Mouse (Mus musculus): ENCODE data around the gene Ess2. TPM values are rescaled to one million over a fixed set of nuclear protein-coding genes. Genes with fewer than 3 reads are reported as not detected.

Gene Ess2
- polyA plus RNA-seq, 1 experiment from 2014 or later: 29.8 TPM

DNA sequence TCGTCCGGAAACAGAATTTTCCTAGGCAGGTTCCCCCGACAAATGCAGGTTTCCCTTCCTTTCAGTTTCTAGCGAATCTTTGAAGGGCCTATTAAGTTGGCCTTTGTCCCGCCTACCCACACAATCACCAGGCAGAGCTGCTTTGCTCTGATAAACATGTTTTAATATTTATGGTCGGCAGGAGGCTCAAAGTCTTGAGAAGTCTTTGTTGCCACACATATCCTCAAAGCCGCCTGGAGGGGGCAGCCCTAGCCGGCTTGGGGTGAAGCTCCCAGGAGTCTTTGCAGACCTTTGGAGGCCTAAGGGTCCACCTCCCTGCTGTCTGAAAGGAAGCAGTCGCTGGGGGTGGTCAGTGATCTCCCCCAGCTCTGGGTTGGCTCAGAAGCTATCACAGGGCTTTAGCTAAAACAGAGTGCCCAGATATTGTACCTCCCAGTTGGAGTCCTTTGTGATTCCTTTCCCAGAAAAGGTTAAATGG is 17.5 kb upstream of the Ess2 start:
- peak overlapping the region; percentile 68 for H3K9ac ChIP-seq (ENCODE audit: low read depth, low read length)
- 2% methylated on average over 9 of the region's 9 CpGs for WGBS (ENCODE audit: insufficient replicate concordance)
- H3K36me3 ChIP-seq (ENCODE audit: control insufficient read depth, insufficient read depth, low read length): peaks cover 2% of the 10 kb centered on the region; the same call in 1 of the 2 replicates
- peak; percentile 47; the same call in 1 of the 2 replicates for ATAC-seq (replicated peaks; ENCODE audit: insufficient number of reproducible peaks, low FRiP score, low TSS enrichment)
- H3K4me3 ChIP-seq (ENCODE audit: low read depth, low read length): peak overlapping the region; percentile 65
- H3K27ac ChIP-seq (ENCODE audit: low read depth, low read length): peak overlapping the region; percentile 74
- H3K4me2 ChIP-seq: peak overlapping the region; percentile 92
- H3K4me1 ChIP-seq (ENCODE audit: control insufficient read depth, insufficient read depth, low read length): peaks cover 6% of the 10 kb centered on the region
- no peaks in the 10 kb centered on the region for H3K9me3 ChIP-seq (replicated peaks; ENCODE audit: control insufficient read depth, low read length)
- no peaks in the 10 kb centered on the region for H3K27me3 ChIP-seq (ENCODE audit: control insufficient read depth, insufficient read depth, low read length)

DNA sequence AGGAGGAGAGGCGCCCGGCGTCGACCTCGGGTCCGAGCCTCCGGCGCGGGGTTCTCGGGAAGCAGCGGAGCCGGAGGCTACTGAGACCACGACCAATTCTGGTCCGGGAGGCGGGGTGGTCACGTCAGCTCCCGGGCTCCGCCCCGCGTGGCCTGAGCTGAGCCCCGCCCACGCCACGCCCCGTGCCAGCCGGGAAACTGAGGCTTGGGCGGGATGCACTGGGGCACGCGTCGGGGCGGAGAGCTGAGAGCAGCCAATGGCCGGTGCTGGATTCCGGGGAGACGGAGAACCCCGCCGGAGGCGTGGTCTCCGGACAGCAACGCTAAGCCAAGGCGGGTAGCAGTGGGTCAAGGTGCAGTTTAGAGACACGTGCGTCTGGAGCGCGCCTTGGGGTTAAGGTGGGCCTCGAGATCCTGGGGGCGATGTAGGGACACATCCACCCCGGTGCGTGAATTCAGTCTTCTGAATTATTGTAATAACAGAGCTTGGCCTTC is 17.0 kb upstream of the Ess2 start, which contains the start of gene Slc25a1:
TSS of gene Slc25a1 (minus strand) at position 133 of the 494 bp plus-strand sequence.
- peak within 1 kb of the TSS; percentile 65 for H3K4me3 ChIP-seq (ENCODE audit: low read depth, low read length)
- peaks cover 2% of the 10 kb centered on the region; the same call in 1 of the 2 replicates for H3K36me3 ChIP-seq (ENCODE audit: control insufficient read depth, insufficient read depth, low read length)
- WGBS (ENCODE audit: insufficient replicate concordance): 0% methylated on average over 46 of the region's 47 CpGs
- H3K4me2 ChIP-seq: peak within 1 kb of the TSS; percentile 92
- H3K9ac ChIP-seq (ENCODE audit: low read depth, low read length): peak within 1 kb of the TSS; percentile 68
- peak within 1 kb of the TSS; percentile 74 for H3K27ac ChIP-seq (ENCODE audit: low read depth, low read length)
- ATAC-seq (replicated peaks; ENCODE audit: insufficient number of reproducible peaks, low FRiP score, low TSS enrichment): peak; percentile 82
- H3K27me3 ChIP-seq (ENCODE audit: control insufficient read depth, insufficient read depth, low read length): no peaks in the 10 kb centered on the region
- H3K9me3 ChIP-seq (replicated peaks; ENCODE audit: control insufficient read depth, low read length): no peaks in the 10 kb centered on the region
- peaks cover 6% of the 10 kb centered on the region for H3K4me1 ChIP-seq (ENCODE audit: control insufficient read depth, insufficient read depth, low read length)

DNA sequence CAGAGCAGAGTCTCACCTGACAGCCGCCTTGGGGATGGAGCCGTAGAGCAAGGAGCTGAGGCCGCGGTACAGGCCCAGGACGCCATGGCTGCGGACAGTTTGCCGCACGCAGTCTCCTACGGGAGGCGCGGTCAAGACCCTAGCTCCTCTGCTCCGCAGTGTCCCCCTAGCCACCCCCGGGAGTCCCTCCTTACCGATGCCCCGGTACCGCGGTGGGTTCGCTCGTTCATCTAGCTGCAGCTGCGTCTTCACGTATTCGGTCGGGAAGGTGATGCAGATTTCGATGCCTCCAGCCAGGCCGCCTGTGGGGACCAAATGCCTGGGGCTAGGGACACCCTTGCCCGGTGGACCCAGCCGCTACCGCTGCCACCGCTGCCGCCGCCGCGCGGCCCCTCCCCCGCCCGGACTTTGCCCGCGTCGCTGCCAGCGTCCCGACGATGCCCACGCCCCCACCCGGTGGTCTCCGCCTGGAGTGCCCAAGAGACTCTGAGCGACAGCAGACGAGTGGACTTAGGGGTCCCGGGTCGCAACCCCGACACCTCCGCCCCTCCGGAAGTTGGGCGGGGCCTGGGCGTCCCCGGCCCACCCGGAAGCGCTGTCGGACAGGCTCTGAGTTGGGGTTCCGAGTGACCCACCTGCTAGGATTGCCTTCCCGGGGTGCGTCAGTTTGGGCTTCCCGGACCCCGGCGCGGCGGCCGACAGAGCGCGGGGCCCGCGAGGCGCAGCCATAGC is 16.4 kb upstream of the Ess2 start:
- no peaks in the 10 kb centered on the region for H3K27me3 ChIP-seq (ENCODE audit: control insufficient read depth, insufficient read depth, low read length)
- H3K4me2 ChIP-seq: peak overlapping the region; percentile 92
- no peaks in the 10 kb centered on the region for H3K9me3 ChIP-seq (replicated peaks; ENCODE audit: control insufficient read depth, low read length)
- H3K4me3 ChIP-seq (ENCODE audit: low read depth, low read length): peak overlapping the region; percentile 65
- H3K9ac ChIP-seq (ENCODE audit: low read depth, low read length): peak overlapping the region; percentile 68
- H3K27ac ChIP-seq (ENCODE audit: low read depth, low read length): peak overlapping the region; percentile 74
- H3K4me1 ChIP-seq (ENCODE audit: control insufficient read depth, insufficient read depth, low read length): peaks cover 10% of the 10 kb centered on the region
- peaks cover 2% of the 10 kb centered on the region; the same call in 1 of the 2 replicates for H3K36me3 ChIP-seq (ENCODE audit: control insufficient read depth, insufficient read depth, low read length)
- under 1% methylated on average over 65 of the region's 72 CpGs for WGBS (ENCODE audit: insufficient replicate concordance)
- ATAC-seq (replicated peaks; ENCODE audit: insufficient number of reproducible peaks, low FRiP score, low TSS enrichment): peak; percentile 15

DNA sequence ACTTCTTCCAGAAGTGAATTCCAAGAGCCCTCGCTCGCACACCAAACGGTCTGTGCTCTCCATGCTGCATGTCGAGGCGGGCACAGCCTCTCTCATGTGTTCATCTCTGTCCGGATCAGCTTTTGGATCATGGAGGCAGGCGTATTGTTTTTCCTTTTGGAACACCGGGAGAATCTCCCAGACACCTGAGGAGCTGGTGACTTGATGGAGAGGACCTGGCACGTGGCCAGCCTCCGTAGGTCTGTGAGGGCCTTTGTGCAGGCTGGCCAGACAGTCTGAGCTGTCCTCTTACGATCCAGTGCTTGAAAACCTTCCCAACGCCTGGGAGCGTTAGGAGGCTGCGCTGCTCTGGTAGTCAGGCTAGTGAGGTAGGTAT is 11.0 kb upstream of the Ess2 start:
- Histone ChIP-seq H3K4me3 (ENCODE audit: low read depth, low read length) (peak overlapping the region; percentile 75), H3K36me3 (ENCODE audit: control insufficient read depth, insufficient read depth, low read length) (peaks cover 2% of the 10 kb centered on the region; the same call in 1 of the 2 replicates), H3K27ac (ENCODE audit: low read depth, low read length) (peak overlapping the region; percentile 65), H3K9me3 (replicated peaks; ENCODE audit: control insufficient read depth, low read length) (no peaks in the 10 kb centered on the region), H3K27me3 (ENCODE audit: control insufficient read depth, insufficient read depth, low read length) (peaks cover 26% of the 10 kb centered on the region), H3K4me2 (peak overlapping the region; percentile 78), H3K4me1 (ENCODE audit: control insufficient read depth, insufficient read depth, low read length) (peaks cover 19% of the 10 kb centered on the region), H3K9ac (ENCODE audit: low read depth, low read length) (peak overlapping the region; percentile 90)
- 0 out of 2 replicates have a peak, but pooled peaks have one; percentile 5 for ATAC-seq (replicated peaks; ENCODE audit: insufficient number of reproducible peaks, low FRiP score, low TSS enrichment)
- under 1% methylated on average over 14 of the region's 14 CpGs for WGBS (ENCODE audit: insufficient replicate concordance)

DNA sequence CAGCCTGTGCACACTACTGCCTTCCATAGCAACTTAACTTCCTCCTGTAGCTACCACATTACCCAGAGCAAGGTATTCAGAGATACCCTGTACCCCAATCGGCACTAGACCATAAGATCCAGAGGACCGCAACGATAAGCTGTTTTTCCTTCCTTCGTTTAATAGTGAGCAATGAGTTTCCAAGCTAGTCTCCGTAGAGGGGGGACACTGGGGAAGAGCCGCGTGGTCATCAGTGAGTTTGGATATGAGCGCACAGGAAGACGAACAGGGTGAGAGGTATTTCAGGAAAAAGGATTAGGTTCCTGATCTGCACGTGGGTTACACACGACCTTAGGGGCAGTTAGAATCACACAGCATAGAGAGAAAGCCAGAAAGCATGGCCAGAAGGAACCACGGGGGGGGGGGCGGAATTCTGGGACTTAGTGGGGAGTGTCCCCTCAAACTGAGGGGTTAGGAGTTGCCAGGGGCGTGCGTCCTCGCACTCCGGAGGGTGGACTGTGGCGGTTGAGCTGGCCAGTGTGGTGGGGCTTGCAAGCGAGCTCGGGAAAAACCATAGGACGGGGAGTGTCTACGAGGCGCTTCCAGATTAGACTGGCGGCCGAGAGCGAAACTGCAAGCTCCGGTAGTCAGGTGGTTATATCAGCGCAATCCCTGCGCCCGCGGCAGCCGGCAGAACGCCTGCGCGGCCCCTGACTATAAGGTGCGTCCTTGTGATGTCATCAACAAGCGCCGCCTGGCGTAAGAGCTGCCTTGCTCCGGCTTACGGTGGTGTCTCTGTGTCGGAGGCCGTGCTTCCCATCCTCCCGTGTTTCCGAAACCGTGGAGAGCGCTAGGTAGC is 10.4 kb upstream of the Ess2 start:
- peaks cover 2% of the 10 kb centered on the region; the same call in 1 of the 2 replicates for H3K36me3 ChIP-seq (ENCODE audit: control insufficient read depth, insufficient read depth, low read length)
- H3K4me2 ChIP-seq: peak overlapping the region; percentile 78
- H3K9ac ChIP-seq (ENCODE audit: low read depth, low read length): peak overlapping the region; percentile 90
- WGBS (ENCODE audit: insufficient replicate concordance): 3% methylated on average over 47 of the region's 47 CpGs
- peaks cover 31% of the 10 kb centered on the region for H3K27me3 ChIP-seq (ENCODE audit: control insufficient read depth, insufficient read depth, low read length)
- peak; percentile 90 for ATAC-seq (replicated peaks; ENCODE audit: insufficient number of reproducible peaks, low FRiP score, low TSS enrichment)
- peak overlapping the region; percentile 65 for H3K27ac ChIP-seq (ENCODE audit: low read depth, low read length)
- no peaks in the 10 kb centered on the region for H3K9me3 ChIP-seq (replicated peaks; ENCODE audit: control insufficient read depth, low read length)
- peaks cover 15% of the 10 kb centered on the region for H3K4me1 ChIP-seq (ENCODE audit: control insufficient read depth, insufficient read depth, low read length)
- H3K4me3 ChIP-seq (ENCODE audit: low read depth, low read length): peak overlapping the region; percentile 75

DNA sequence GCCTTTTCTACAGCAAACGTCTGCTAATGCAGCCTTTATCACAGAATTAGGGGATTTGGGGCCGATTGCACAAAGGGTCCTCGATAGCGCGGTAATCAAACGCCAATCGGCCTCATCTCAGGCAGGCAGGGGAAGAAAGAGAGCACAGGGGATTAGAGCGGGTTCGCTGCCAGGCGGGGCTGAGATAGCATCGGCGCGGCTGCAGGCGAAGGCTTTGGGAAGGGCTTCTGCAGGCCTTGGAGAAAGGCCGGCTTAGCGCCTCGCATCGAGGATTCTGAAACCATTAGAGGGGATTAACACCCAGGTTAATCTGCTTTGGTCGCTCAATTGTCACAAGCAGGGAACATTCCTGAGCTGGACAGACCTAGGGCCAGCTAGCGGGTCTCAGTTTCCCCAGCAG is 9.4 kb upstream of the Ess2 start:
- no peak for ATAC-seq (replicated peaks; ENCODE audit: insufficient number of reproducible peaks, low FRiP score, low TSS enrichment)
- Histone ChIP-seq H3K36me3 (ENCODE audit: control insufficient read depth, insufficient read depth, low read length) (peaks cover 2% of the 10 kb centered on the region; the same call in 1 of the 2 replicates), H3K4me3 (ENCODE audit: low read depth, low read length) (peak overlapping the region; percentile 2; the same call in 1 of the 2 replicates), H3K9me3 (replicated peaks; ENCODE audit: control insufficient read depth, low read length) (no peaks in the 10 kb centered on the region), H3K27me3 (ENCODE audit: control insufficient read depth, insufficient read depth, low read length) (peaks cover 41% of the 10 kb centered on the region), H3K4me1 (ENCODE audit: control insufficient read depth, insufficient read depth, low read length) (peaks cover 15% of the 10 kb centered on the region), H3K4me2 (peak overlapping the region; percentile 78), H3K9ac (ENCODE audit: low read depth, low read length) (peak overlapping the region; percentile 90), H3K27ac (ENCODE audit: low read depth, low read length) (no peak overlapping the region)
- 5% methylated on average over 20 of the region's 20 CpGs for WGBS (ENCODE audit: insufficient replicate concordance)

DNA sequence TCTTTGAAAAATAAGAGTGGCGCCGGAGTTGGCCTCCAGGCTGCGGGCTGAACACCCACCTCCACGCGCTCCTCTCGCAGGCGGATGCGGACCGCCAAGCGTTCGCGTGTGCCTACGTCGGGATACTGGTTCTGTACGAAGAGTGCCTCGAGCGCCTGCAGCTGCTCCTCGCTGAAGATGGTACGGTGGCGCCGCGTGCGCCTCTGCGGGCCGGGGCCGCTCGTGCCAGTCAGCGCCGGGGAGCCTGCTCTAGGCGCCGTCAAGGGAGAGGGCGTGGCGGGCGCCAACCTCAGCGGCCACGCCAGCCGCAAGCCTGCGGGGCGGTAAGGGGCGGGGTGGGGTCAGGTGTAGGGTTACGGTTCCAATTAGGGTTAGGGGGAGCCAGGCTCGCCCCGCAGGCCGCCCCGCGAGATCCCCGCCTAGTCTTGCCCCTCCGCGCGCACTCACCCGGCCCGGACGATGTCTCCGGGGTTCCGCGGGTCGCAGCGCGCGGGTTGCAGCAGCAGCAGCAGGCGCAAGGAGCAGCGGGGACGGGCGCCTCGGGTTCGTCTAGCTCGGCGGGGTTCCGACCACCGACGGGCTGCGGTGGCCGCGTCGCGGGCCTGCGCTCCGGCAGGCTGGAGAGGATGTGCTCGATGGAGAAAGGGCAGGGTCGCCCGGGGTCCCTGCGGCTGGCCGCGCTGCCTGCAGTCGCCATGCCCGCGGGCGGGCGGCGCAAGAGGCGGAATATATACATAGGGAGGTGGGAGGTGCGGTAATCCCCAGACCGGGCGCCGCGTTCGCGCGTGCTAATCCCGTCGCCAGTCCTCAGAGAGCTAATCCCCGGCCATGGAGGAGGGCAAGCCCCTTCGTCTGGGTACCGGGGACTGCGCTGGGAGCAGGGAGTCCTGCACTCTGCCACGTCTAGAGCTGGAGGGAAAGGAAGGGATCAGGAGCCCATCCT is 3.4 kb upstream of the Ess2 start, which contains the start of gene Gsc2:
TSS of gene Gsc2 (minus strand) at position 753 of the 943 bp plus-strand sequence.
- peak within 1 kb of the TSS; percentile 28; the same call in 1 of the 2 replicates for H3K9ac ChIP-seq (ENCODE audit: low read depth, low read length)
- H3K9me3 ChIP-seq (replicated peaks; ENCODE audit: control insufficient read depth, low read length): no peaks in the 10 kb centered on the region
- H3K4me1 ChIP-seq (ENCODE audit: control insufficient read depth, insufficient read depth, low read length): peaks cover 11% of the 10 kb centered on the region
- peak within 1 kb of the TSS; percentile 39 for H3K4me3 ChIP-seq (ENCODE audit: low read depth, low read length)
- WGBS (ENCODE audit: insufficient replicate concordance): under 1% methylated on average over 106 of the region's 106 CpGs
- no peak for ATAC-seq (replicated peaks; ENCODE audit: insufficient number of reproducible peaks, low FRiP score, low TSS enrichment)
- peaks cover 69% of the 10 kb centered on the region for H3K27me3 ChIP-seq (ENCODE audit: control insufficient read depth, insufficient read depth, low read length)
- H3K27ac ChIP-seq (ENCODE audit: low read depth, low read length): no peak within 1 kb of the TSS
- H3K4me2 ChIP-seq: peak within 1 kb of the TSS; percentile 74
- H3K36me3 ChIP-seq (ENCODE audit: control insufficient read depth, insufficient read depth, low read length): no peaks in the 10 kb centered on the region
